Mouse (Mus musculus): Measurements from ENCODE around the gene Htr5a. TPM values are rescaled to one million over a fixed set of nuclear protein-coding genes. Genes with fewer than 3 reads are reported as not detected.
A peak's percentile ranks its signal among the peaks of the same experiment; 100 is the strongest.

Htr5a gene
- not detected for polyA plus RNA-seq (2017; shearing (Covaris generic))

GRCm38 (mm10) chr5:27841701-27842295, at the start of gene Htr5a:
Htr5a (plus strand) TSS chr5:27842149.
- no peak for ATAC-seq

- no peak for ATAC-seq
Observed at GRCm38 (mm10) chr5:27792173-27792470, 49.8 kb upstream of the Htr5a start.

- no peak for ATAC-seq
Observed at GRCm38 (mm10) chr5:27792531-27793205, 49.3 kb upstream of the Htr5a start.

- ATAC-seq: peak; percentile 59
Observed at GRCm38 (mm10) chr5:27793923-27794322, 48.0 kb upstream of the Htr5a start.

GRCm38 (mm10) chr5:27814282-27814681, 27.7 kb upstream of the Htr5a start:
- no peak for ATAC-seq

GRCm38 (mm10) chr5:27818840-27819672, 22.9 kb upstream of the Htr5a start:
- ATAC-seq: no peak

- no peak for ATAC-seq
Observed at GRCm38 (mm10) chr5:27821161-27821560, 20.8 kb upstream of the Htr5a start.

GRCm38 (mm10) chr5:27827971-27828370, 14.0 kb upstream of the Htr5a start:
- no peak for ATAC-seq

- ATAC-seq: no peak
Observed at GRCm38 (mm10) chr5:27835096-27835495, 6.9 kb upstream of the Htr5a start.

GRCm38 (mm10) chr5:27838061-27838460, 3.9 kb upstream of the Htr5a start:
- no peak for ATAC-seq

GRCm38 (mm10) chr5:27842671-27843320, 847 bp downstream of the Htr5a start:
- no peak for ATAC-seq

GRCm38 (mm10) chr5:27846979-27847378, 5.0 kb downstream of the Htr5a start:
- ATAC-seq: no peak

GRCm38 (mm10) chr5:27854290-27854689, 12.3 kb downstream of the Htr5a start:
- no peak for ATAC-seq

- no peak for ATAC-seq
Observed at GRCm38 (mm10) chr5:27855726-27856125, 13.8 kb downstream of the Htr5a start.

- ATAC-seq: no peak
Observed at GRCm38 (mm10) chr5:27873240-27874082, 31.5 kb downstream of the Htr5a start.

- ATAC-seq: no peak
Observed at GRCm38 (mm10) chr5:27874211-27874610, 32.3 kb downstream of the Htr5a start.

GRCm38 (mm10) chr5:27875341-27876105, 33.6 kb downstream of the Htr5a start:
- ATAC-seq: no peak

GRCm38 (mm10) chr5:27878356-27878755, 36.4 kb downstream of the Htr5a start:
- no peak for ATAC-seq

- no peak for ATAC-seq
Observed at GRCm38 (mm10) chr5:27879726-27880125, 37.8 kb downstream of the Htr5a start.

GRCm38 (mm10) chr5:27880329-27881036, 38.5 kb downstream of the Htr5a start:
- no peak for ATAC-seq

- no peak for ATAC-seq
Observed at GRCm38 (mm10) chr5:27881261-27881660, 39.3 kb downstream of the Htr5a start.

Measured in inflammation-experienced regulatory T-cells, adult 6 months (primary cell).